Mouse (Mus musculus): Measurements from ENCODE around the gene Tmbim1. TPM values are rescaled to one million over a fixed set of nuclear protein-coding genes. Genes with fewer than 3 reads are reported as not detected.
"Not testable (repeated sequence)": the region's sequence is repeated elsewhere in the genome, so short reads cannot be mapped to it uniquely, and the experiment has no call there.

Tmbim1 gene
- total RNA-seq, 1 experiment from 2014 or later, result 1.9 TPM

GRCm38 (mm10) chr1:74331046-74331681 lies 25.7 kb upstream of the Tmbim1 start:
- no peak for ATAC-seq (ENCODE audit: extremely low read depth, insufficient number of reproducible peaks, low FRiP score, poor library complexity, severe bottlenecking)

GRCm38 (mm10) chr1:74329899-74330431 lies 24.5 kb upstream of the Tmbim1 start:
- ATAC-seq (ENCODE audit: extremely low read depth, insufficient number of reproducible peaks, low FRiP score, poor library complexity, severe bottlenecking), result no peak

GRCm38 (mm10) chr1:74326916-74327315 lies 21.5 kb upstream of the Tmbim1 start:
- ATAC-seq (ENCODE audit: extremely low read depth, insufficient number of reproducible peaks, low FRiP score, poor library complexity, severe bottlenecking), result not testable (repeated sequence)

- ATAC-seq (ENCODE audit: extremely low read depth, insufficient number of reproducible peaks, low FRiP score, poor library complexity, severe bottlenecking), result no peak
Observed at GRCm38 (mm10) chr1:74321396-74321795, 16.0 kb upstream of the Tmbim1 start.

GRCm38 (mm10) chr1:74318711-74319110 lies 13.3 kb upstream of the Tmbim1 start:
- no peak for ATAC-seq (ENCODE audit: extremely low read depth, insufficient number of reproducible peaks, low FRiP score, poor library complexity, severe bottlenecking)

GRCm38 (mm10) chr1:74316114-74316827 lies 10.8 kb upstream of the Tmbim1 start:
- ATAC-seq (ENCODE audit: extremely low read depth, insufficient number of reproducible peaks, low FRiP score, poor library complexity, severe bottlenecking), result no peak

GRCm38 (mm10) chr1:74314796-74315195 lies 9.4 kb upstream of the Tmbim1 start:
- ATAC-seq (ENCODE audit: extremely low read depth, insufficient number of reproducible peaks, low FRiP score, poor library complexity, severe bottlenecking), result no peak

- ATAC-seq (ENCODE audit: extremely low read depth, insufficient number of reproducible peaks, low FRiP score, poor library complexity, severe bottlenecking), result peak; percentile 94
Observed at GRCm38 (mm10) chr1:74313049-74313692, 7.7 kb upstream of the Tmbim1 start.

GRCm38 (mm10) chr1:74309767-74310166 lies 4.3 kb upstream of the Tmbim1 start:
- no peak for ATAC-seq (ENCODE audit: extremely low read depth, insufficient number of reproducible peaks, low FRiP score, poor library complexity, severe bottlenecking)

- ATAC-seq (ENCODE audit: extremely low read depth, insufficient number of reproducible peaks, low FRiP score, poor library complexity, severe bottlenecking), result no peak
Observed at GRCm38 (mm10) chr1:74308001-74308964, 2.9 kb upstream of the Tmbim1 start.

GRCm38 (mm10) chr1:74307146-74307545 lies 1.7 kb upstream of the Tmbim1 start:
- no peak for ATAC-seq (ENCODE audit: extremely low read depth, insufficient number of reproducible peaks, low FRiP score, poor library complexity, severe bottlenecking)

GRCm38 (mm10) chr1:74304946-74305345 lies 476 bp downstream of the Tmbim1 start:
- ATAC-seq (ENCODE audit: extremely low read depth, insufficient number of reproducible peaks, low FRiP score, poor library complexity, severe bottlenecking), result no peak

GRCm38 (mm10) chr1:74304339-74304790 lies 1.1 kb downstream of the Tmbim1 start:
- ATAC-seq (ENCODE audit: extremely low read depth, insufficient number of reproducible peaks, low FRiP score, poor library complexity, severe bottlenecking), result no peak

GRCm38 (mm10) chr1:74303509-74304338 lies 1.7 kb downstream of the Tmbim1 start:
- peak; percentile 37 for ATAC-seq (ENCODE audit: extremely low read depth, insufficient number of reproducible peaks, low FRiP score, poor library complexity, severe bottlenecking)

- ATAC-seq (ENCODE audit: extremely low read depth, insufficient number of reproducible peaks, low FRiP score, poor library complexity, severe bottlenecking), result no peak
Observed at GRCm38 (mm10) chr1:74302835-74303234, 2.6 kb downstream of the Tmbim1 start.

GRCm38 (mm10) chr1:74302229-74302628 lies 3.2 kb downstream of the Tmbim1 start:
- no peak for ATAC-seq (ENCODE audit: extremely low read depth, insufficient number of reproducible peaks, low FRiP score, poor library complexity, severe bottlenecking)

- ATAC-seq (ENCODE audit: extremely low read depth, insufficient number of reproducible peaks, low FRiP score, poor library complexity, severe bottlenecking), result no peak
Observed at GRCm38 (mm10) chr1:74300347-74301110, 4.9 kb downstream of the Tmbim1 start.
